Mouse (Mus musculus) heart, postnatal 0 days (tissue): ENCODE data around the gene Dpp6. TPM values are rescaled to one million over a fixed set of nuclear protein-coding genes. Genes with fewer than 3 reads are reported as not detected.

ENCODE experiments used
- ATAC-seq: fragments of 200-750 bp; cut with Nextera tagmentation; 2 replicates; pipeline ENCODE4 v1.8.0; 2017; ENCODE audit warnings: low read depth, moderate number of reproducible peaks, moderate library complexity; ENCODE audit not compliant: insufficient read depth
- DNase-seq: peaks from one replicate; pipeline ENCODE4 v3.0.0-alpha.2; 2016; ENCODE audit warnings: low spot score
- H3K27ac ChIP-seq: fragments of 300-500 bp; sonication (generic); 2 replicates; pipeline ENCODE4 v1.5.1; 2014; ENCODE audit warnings: low read depth, mild to moderate bottlenecking
- H3K27me3 ChIP-seq: fragments of 300-500 bp; sonication (generic); 2 replicates; pipeline ENCODE4 v1.6.1; 2014; ENCODE audit warnings: low read length, mixed read lengths; ENCODE audit not compliant: control insufficient read depth, insufficient read depth
- H3K36me3 ChIP-seq: fragments of 300-500 bp; sonication (generic); replicated peaks from 2 replicates; pipeline ENCODE4 v1.6.1; 2014; ENCODE audit warnings: low read length, mixed read lengths; ENCODE audit not compliant: control insufficient read depth, insufficient read depth
- H3K4me1 ChIP-seq: fragments of 300-500 bp; sonication (generic); 2 replicates; pipeline ENCODE4 v1.6.1; 2014; ENCODE audit warnings: antibody characterized with exemption; ENCODE audit not compliant: control insufficient read depth, insufficient read depth
- H3K4me2 ChIP-seq: fragments of 300-500 bp; sonication (generic); 2 replicates; pipeline ENCODE4 v1.6.1; 2014; ENCODE audit warnings: low read depth, mild to moderate bottlenecking, low read length, moderate library complexity
- H3K4me3 ChIP-seq: fragments of 300-500 bp; sonication (generic); 2 replicates; pipeline ENCODE4 v1.5.1; 2014; ENCODE audit warnings: low read depth, low read length
- H3K9ac ChIP-seq: fragments of 300-500 bp; sonication (generic); replicated peaks from 2 replicates; pipeline ENCODE4 v1.6.1; 2014; ENCODE audit warnings: low read depth, low read length, mixed read lengths
- H3K9me3 ChIP-seq: fragments of 300-500 bp; sonication (generic); replicated peaks from 2 replicates; pipeline ENCODE4 v1.6.1; 2016; ENCODE audit warnings: low read length; ENCODE audit not compliant: control insufficient read depth
- CTCF ChIP-seq: IDR thresholded peaks from 2 replicates; pipeline ENCODE4 v1.5.1; 2016; ENCODE audit warnings: antibody characterized with exemption, control low read depth, low read depth
- EP300 ChIP-seq: IDR thresholded peaks from 2 replicates; pipeline ENCODE4 v1.6.1; 2016; ENCODE audit warnings: antibody characterized with exemption, low read depth
- WGBS: fragments of 180-500 bp; shearing (Covaris S2); extraction: QIAGEN DNeasy Blood & Tissue Kit; methylation state at CpG from one replicate; pipeline ENCODE4 v1.1.7; 2014; 5-methylcytosine and 5-hydroxymethylcytosine counted together
- polyA plus RNA-seq: library from polyadenylated mRNA; unstranded; fragments of >200 nt; fragmentation: Nextera tagmentation; extraction: Ambion mirVana; gene quantifications from 2 replicates; pipeline ENCODE4 v1.2.1, GENCODE M21; 2015
- total RNA-seq: library from RNA; depleted of rRNA; stranded (reverse); fragments of >200 nt; gene quantifications from 2 replicates; pipeline ENCODE4 v1.2.3, GENCODE M21; 2014; ENCODE audit warnings: low replicate concordance

Dpp6 gene
- total and polyA plus RNA-seq, 2 experiments from 2014 or later: 0.05 TPM; not detected in 1

DNA sequence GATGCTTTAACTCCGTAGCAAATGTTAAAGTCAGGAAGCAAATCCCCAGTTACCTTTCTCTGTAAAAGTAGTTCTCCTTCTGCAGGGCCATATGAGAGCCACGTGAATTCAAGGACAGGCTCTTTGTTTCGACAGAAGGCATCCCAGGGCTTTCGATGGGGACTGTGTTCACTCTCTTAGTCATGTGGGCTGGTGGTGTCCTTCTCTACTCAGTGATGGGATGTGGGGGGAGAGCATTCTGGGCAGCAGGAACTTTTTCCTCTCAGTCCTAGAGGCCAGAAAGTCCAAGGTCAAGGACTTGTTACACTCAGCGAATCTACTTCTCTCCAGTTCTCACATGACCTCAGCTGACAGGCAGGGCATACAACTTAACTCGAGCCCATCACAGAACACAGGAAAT, 525.3 kb downstream of the Dpp6 start:
- no peak overlapping the region for H3K27ac ChIP-seq
- WGBS: 57% methylated on average over 6 of the region's 6 CpGs
- no peaks in the 10 kb centered on the region for H3K36me3 ChIP-seq
- H3K9ac ChIP-seq: no peak overlapping the region
- TF ChIP-seq EP300: no peak
- TF ChIP-seq CTCF: no peak
- ATAC-seq (no peak), DNase-seq (no peak)
- H3K27me3 ChIP-seq: no peaks in the 10 kb centered on the region
- H3K4me1 ChIP-seq: no peaks in the 10 kb centered on the region
- no peak overlapping the region for H3K4me3 ChIP-seq
- H3K4me2 ChIP-seq: no peak overlapping the region
- H3K9me3 ChIP-seq: no peaks in the 10 kb centered on the region

DNA sequence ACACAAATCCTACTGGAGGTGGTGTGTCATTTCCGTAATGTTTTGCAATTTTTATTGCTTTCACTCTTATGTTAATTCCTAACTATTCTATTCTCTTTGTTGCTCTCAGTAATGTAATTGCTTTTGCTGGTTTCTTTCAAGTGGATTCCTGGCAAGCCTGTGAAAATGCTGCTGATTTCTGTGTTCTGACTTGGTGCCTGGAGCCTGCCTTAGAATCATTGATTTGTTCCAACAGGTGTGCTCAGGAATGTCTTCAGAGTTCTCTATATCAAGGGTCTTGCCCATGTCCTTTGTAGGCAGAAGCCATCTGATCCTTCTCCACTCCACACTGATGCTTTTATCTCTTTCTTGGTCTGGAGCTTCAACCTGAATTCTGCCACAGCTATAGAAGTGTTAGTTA, 526.6 kb downstream of the Dpp6 start:
- TF ChIP-seq CTCF (no peak), EP300 (no peak)
- Histone ChIP-seq H3K9me3 (no peaks in the 10 kb centered on the region), H3K27me3 (no peaks in the 10 kb centered on the region), H3K4me2 (no peak overlapping the region), H3K4me1 (no peaks in the 10 kb centered on the region), H3K27ac (no peak overlapping the region), H3K36me3 (no peaks in the 10 kb centered on the region), H3K4me3 (no peak overlapping the region), H3K9ac (no peak overlapping the region)
- WGBS: 63% methylated on average over 1 of the region's 1 CpGs
- ATAC-seq: no peak
- DNase-seq: no peak

DNA sequence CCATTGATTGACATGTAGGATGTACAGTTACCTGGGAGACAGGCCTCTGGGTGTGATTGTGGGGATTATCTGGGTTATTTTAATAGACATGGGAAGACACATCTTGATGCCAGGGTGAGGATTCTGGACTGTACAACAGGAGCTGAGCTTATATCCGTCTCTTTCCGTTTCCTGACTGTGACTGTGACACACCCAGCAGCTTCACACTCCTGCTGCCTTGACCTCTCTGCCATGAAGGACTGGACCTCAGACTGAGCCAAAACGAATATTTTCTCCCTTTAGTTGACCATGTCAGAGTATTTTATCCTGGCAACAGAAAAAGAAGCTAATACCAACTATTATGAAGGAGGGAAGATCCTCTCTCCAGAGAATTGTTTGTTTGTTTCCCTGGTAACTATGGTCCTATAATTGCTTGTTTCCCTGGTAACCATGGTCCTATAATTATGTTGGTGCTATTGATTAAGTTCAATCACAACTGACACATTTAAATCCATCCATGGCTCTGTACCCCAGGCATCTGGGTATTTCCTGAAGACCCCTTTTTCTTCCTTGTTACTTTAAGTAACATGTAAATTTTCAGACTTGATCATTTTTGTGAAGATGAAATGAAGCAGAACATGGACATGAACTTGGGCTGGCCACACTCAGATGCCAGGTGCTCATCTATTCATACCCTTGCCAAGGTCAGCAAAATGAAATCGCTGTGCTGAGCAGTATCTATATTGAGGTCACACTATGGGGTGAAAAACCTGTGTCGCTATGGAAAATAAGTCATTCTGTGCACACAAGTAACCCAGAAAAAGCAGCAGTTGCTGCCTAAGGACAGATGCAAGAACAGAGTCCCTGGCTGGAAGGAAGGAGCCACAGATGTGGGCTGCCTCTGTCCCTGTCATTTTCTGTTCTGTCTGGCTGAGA, 531.4 kb downstream of the Dpp6 start:
- WGBS: 54% methylated on average over 5 of the region's 5 CpGs
- Histone ChIP-seq H3K9ac (no peak overlapping the region), H3K36me3 (no peaks in the 10 kb centered on the region), H3K9me3 (no peaks in the 10 kb centered on the region), H3K27ac (no peak overlapping the region), H3K4me3 (no peak overlapping the region), H3K4me1 (no peaks in the 10 kb centered on the region), H3K4me2 (no peak overlapping the region), H3K27me3 (no peaks in the 10 kb centered on the region)
- no peak for DNase-seq
- no peak for ATAC-seq
- TF ChIP-seq CTCF (no peak), EP300 (no peak)

DNA sequence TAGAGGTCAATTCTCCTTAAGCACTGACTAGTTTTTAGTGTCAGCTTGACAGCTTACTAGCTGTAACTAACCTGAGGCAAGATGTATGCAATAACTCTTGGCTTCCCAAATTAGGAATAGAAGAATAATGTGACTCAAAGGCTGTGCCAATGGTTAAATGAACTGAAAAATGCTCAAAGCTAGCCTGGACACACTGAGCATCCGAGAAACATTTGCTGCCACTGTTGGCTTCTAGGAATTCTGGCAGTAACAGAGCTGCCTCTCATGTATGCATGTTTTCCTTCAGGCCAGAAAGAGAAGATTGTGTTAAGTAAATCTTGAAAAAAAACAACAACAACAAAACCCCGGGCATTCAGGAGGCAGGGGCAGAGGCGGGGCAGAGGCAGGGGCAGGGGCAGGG, 540.6 kb downstream of the Dpp6 start:
- no peaks in the 10 kb centered on the region for H3K36me3 ChIP-seq
- no peak overlapping the region for H3K4me3 ChIP-seq
- TF ChIP-seq CTCF (no peak), EP300 (no peak)
- no peaks in the 10 kb centered on the region for H3K27me3 ChIP-seq
- ATAC-seq: no peak
- WGBS: 55% methylated on average over 3 of the region's 3 CpGs
- no peak overlapping the region for H3K9ac ChIP-seq
- DNase-seq: no peak
- no peaks in the 10 kb centered on the region for H3K9me3 ChIP-seq
- H3K4me2 ChIP-seq: no peak overlapping the region
- H3K27ac ChIP-seq: no peak overlapping the region
- no peaks in the 10 kb centered on the region for H3K4me1 ChIP-seq

DNA sequence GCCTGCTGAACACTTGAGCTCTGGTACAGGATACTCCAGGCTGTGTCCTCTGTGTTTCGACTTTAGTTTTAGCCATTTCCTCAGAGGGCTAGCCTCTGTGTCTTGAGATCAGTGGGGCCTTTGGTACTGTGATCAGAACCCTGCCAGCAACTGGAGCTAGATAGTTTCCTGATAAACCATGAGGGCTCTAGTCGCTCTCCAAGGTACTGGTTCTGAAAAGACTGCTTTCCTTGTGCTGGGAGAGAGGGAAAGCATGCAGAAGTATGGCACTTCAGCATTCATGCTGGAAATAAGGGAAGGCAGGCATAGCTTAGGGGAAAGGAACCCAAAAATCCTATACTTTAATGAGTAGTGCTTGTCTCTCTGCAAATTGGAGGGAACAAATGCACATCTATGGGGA, 548.9 kb downstream of the Dpp6 start:
- Histone ChIP-seq H3K36me3 (no peaks in the 10 kb centered on the region), H3K9ac (no peak overlapping the region), H3K4me1 (no peaks in the 10 kb centered on the region), H3K4me2 (no peak overlapping the region), H3K4me3 (no peak overlapping the region), H3K9me3 (no peaks in the 10 kb centered on the region), H3K27me3 (no peaks in the 10 kb centered on the region), H3K27ac (no peak overlapping the region)
- ATAC-seq: no peak
- DNase-seq: no peak
- no peak for TF ChIP-seq EP300
- TF ChIP-seq CTCF: no peak
- WGBS: 55% methylated on average over 2 of the region's 2 CpGs

DNA sequence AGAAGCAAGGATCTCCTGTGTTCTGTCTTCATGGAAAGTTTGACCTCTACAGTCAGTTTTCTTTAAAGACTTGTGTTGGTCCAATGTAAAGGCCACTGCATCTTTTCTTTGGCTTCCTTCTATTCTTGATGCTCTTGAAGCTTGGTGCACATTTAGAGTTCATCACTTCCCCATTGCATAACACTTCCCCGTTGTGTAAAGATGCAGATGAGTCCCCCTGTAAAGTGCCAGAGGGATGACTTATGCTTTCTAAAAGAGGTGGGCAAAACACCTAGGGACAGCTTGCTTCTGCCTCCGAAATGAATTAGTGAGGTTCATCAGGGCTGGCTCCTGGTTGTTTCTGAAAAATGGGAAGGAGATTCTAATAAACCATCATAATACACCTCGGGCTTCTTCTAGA, 553.8 kb downstream of the Dpp6 start:
- WGBS: 56% methylated on average over 3 of the region's 3 CpGs
- no peaks in the 10 kb centered on the region for H3K9me3 ChIP-seq
- ATAC-seq: no peak
- no peaks in the 10 kb centered on the region for H3K4me1 ChIP-seq
- no peak overlapping the region for H3K9ac ChIP-seq
- H3K4me3 ChIP-seq: no peak overlapping the region
- DNase-seq: no peak
- no peaks in the 10 kb centered on the region for H3K36me3 ChIP-seq
- H3K27me3 ChIP-seq: no peaks in the 10 kb centered on the region
- TF ChIP-seq EP300 (no peak), CTCF (no peak)
- H3K4me2 ChIP-seq: no peak overlapping the region
- H3K27ac ChIP-seq: no peak overlapping the region
